Mouse (Mus musculus): Measurements from ENCODE around the gene Mc1r.

GRCm38 (mm10) chr8:123454559-123454958 is 47.7 kb downstream of the Mc1r start:
- TF ChIP-seq CTCF (IDR thresholded peaks at IDR 0.05; ENCODE audit: extremely low read depth, insufficient read length, insufficient replicate concordance, low read depth, low read length) (no peak), POLR2A (IDR thresholded peaks at IDR 0.05; ENCODE audit: low read depth, low read length) (no peak)
